Mouse (Mus musculus): Measurements from ENCODE around the gene Lmx1a.

Gene Lmx1a

GRCm38 (mm10) chr1:167878354-167878753, 189.3 kb downstream of the Lmx1a start:
- DNase-seq (ENCODE audit: inconsistent ontology term), result no peak

- no peak for DNase-seq (ENCODE audit: inconsistent ontology term)
These were observed 196.7 kb downstream of the Lmx1a start for GRCm38 (mm10) chr1:167885776-167886175.

- DNase-seq (ENCODE audit: inconsistent ontology term), result no peak
These were observed 199.1 kb downstream of the Lmx1a start for GRCm38 (mm10) chr1:167888120-167888519.

DNA sequence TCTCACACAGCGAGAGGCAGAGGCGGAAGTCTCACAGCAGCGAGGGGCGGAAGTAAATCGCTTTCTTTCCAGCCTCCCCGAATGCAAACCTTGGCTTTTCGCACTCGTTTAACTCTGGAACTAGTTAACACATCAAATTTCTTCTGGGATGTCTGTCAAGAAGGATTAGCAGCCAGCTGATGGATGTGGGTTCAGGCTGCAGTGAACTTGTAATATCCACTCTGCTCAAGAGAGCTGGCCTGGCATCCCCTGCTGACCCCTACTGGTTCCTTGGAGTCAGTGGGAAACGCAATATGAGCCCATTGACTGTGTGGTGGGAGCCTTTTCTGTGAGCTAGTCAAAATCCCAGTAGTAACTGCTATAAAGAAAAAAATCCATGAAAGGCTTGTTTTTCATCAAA, 199.8 kb downstream of the Lmx1a start:
- DNase-seq (ENCODE audit: inconsistent ontology term), result peak; percentile 6

GRCm38 (mm10) chr1:167896234-167896633, 207.2 kb downstream of the Lmx1a start:
- peak; percentile 14 for DNase-seq (ENCODE audit: inconsistent ontology term)

Data from Muller cell, postnatal 12 days (primary cell).